Mouse (Mus musculus) kidney, postnatal 0 days (tissue): ENCODE results near the gene Nrxn3. TPM values are rescaled to one million over a fixed set of nuclear protein-coding genes. Genes with fewer than 3 reads are reported as not detected.

Experiments
- ATAC-seq: fragments of 200-750 bp; cut with Nextera tagmentation; replicated peaks from 2 replicates; pipeline ENCODE4 v1.8.0; 2017; ENCODE audit warnings: low read depth, moderate number of reproducible peaks, moderate TSS enrichment, moderate library complexity; ENCODE audit not compliant: low FRiP score
- DNase-seq: peaks from one replicate; pipeline ENCODE4 v3.0.0-alpha.2; 2016; ENCODE audit warnings: low spot score
- H3K27ac ChIP-seq: fragments of 300-500 bp; sonication (generic); 2 replicates; pipeline ENCODE4 v1.5.1; 2014; ENCODE audit warnings: mild to moderate bottlenecking
- H3K27me3 ChIP-seq: fragments of 300-500 bp; sonication (generic); 2 replicates; pipeline ENCODE4 v1.6.1; 2014; ENCODE audit warnings: low read length, mixed read lengths; ENCODE audit not compliant: insufficient read depth
- H3K36me3 ChIP-seq: fragments of 300-500 bp; sonication (generic); 2 replicates; pipeline ENCODE4 v1.6.1; 2014; ENCODE audit warnings: low read length, mixed read lengths; ENCODE audit not compliant: insufficient read depth
- H3K4me1 ChIP-seq: fragments of 300-500 bp; sonication (generic); replicated peaks from 2 replicates; pipeline ENCODE4 v1.6.1; 2014; ENCODE audit warnings: antibody characterized with exemption, low read length, mixed read lengths; ENCODE audit not compliant: insufficient read depth
- H3K4me2 ChIP-seq: fragments of 300-500 bp; sonication (generic); 2 replicates; pipeline ENCODE4 v1.6.1; 2014; ENCODE audit warnings: mild to moderate bottlenecking, low read length, moderate library complexity, mixed read lengths
- H3K4me3 ChIP-seq: fragments of 300-500 bp; sonication (generic); replicated peaks from 2 replicates; pipeline ENCODE4 v1.5.1; 2014; ENCODE audit warnings: low read depth, low read length
- H3K9ac ChIP-seq: fragments of 300-500 bp; sonication (generic); 2 replicates; pipeline ENCODE4 v1.6.1; 2014; ENCODE audit warnings: low read depth, low read length
- H3K9me3 ChIP-seq: fragments of 300-500 bp; sonication (generic); replicated peaks from 2 replicates; pipeline ENCODE4 v1.6.1; 2016; ENCODE audit warnings: low read length, inconsistent platforms, mixed read lengths
- CTCF ChIP-seq: IDR thresholded peaks from 2 replicates; pipeline ENCODE4 v1.5.1; 2016; ENCODE audit warnings: antibody characterized with exemption, low read depth, mild to moderate bottlenecking, moderate library complexity
- WGBS: fragments of 180-500 bp; shearing (Covaris S2); extraction: QIAGEN DNeasy Blood & Tissue Kit; methylation state at CpG from one replicate; pipeline ENCODE4 v1.1.7; 2014; 5-methylcytosine and 5-hydroxymethylcytosine counted together
- polyA plus RNA-seq: library from polyadenylated mRNA; unstranded; fragments of >200 nt; fragmentation: Nextera tagmentation; extraction: Ambion mirVana; gene quantifications from 2 replicates; pipeline ENCODE4 v1.2.1, GENCODE M21; 2015

The Nrxn3 gene
- polyA plus RNA-seq, 1 experiment from 2014 or later: 3.0 TPM

GRCm38 (mm10) chr12:89436519-89436918 is 713.8 kb downstream of the Nrxn3 start:
- peak; percentile 16 for DNase-seq
- Histone ChIP-seq H3K36me3 (no peaks in the 10 kb centered on the region), H3K27ac (no peak overlapping the region), H3K9me3 (no peaks in the 10 kb centered on the region), H3K4me1 (no peaks in the 10 kb centered on the region), H3K4me3 (no peak overlapping the region), H3K4me2 (no peak overlapping the region), H3K9ac (no peak overlapping the region), H3K27me3 (no peaks in the 10 kb centered on the region)
- ATAC-seq: no peak
- TF ChIP-seq CTCF: no peak

- 60% methylated on average over 2 of the region's 2 CpGs for WGBS
- Histone ChIP-seq H3K27me3 (no peaks in the 10 kb centered on the region), H3K9ac (no peak overlapping the region), H3K36me3 (no peaks in the 10 kb centered on the region), H3K27ac (no peak overlapping the region), H3K4me3 (no peak overlapping the region), H3K4me2 (no peak overlapping the region), H3K9me3 (no peaks in the 10 kb centered on the region), H3K4me1 (no peaks in the 10 kb centered on the region)
- DNase-seq: no peak
- ATAC-seq: no peak
- no peak for TF ChIP-seq CTCF
These were observed 719.8 kb downstream of the Nrxn3 start for GRCm38 (mm10) chr12:89442323-89443038.

GRCm38 (mm10) chr12:89450667-89451298 is 728.1 kb downstream of the Nrxn3 start:
- Histone ChIP-seq H3K36me3 (no peaks in the 10 kb centered on the region), H3K27ac (no peak overlapping the region), H3K9ac (no peak overlapping the region), H3K27me3 (no peaks in the 10 kb centered on the region), H3K4me3 (no peak overlapping the region), H3K4me2 (no peak overlapping the region), H3K9me3 (no peaks in the 10 kb centered on the region), H3K4me1 (no peaks in the 10 kb centered on the region)
- DNase-seq (peak; percentile 73), ATAC-seq (no peak)
- peak; percentile 76 for TF ChIP-seq CTCF
- 2% methylated on average over 2 of the region's 2 CpGs for WGBS

GRCm38 (mm10) chr12:89470226-89470625 is 747.5 kb downstream of the Nrxn3 start:
- Histone ChIP-seq H3K36me3 (no peaks in the 10 kb centered on the region), H3K4me3 (no peak overlapping the region), H3K4me1 (no peaks in the 10 kb centered on the region), H3K27ac (no peak overlapping the region), H3K4me2 (no peak overlapping the region), H3K9ac (no peak overlapping the region), H3K9me3 (no peaks in the 10 kb centered on the region), H3K27me3 (no peaks in the 10 kb centered on the region)
- WGBS: 71% methylated on average over 2 of the region's 2 CpGs
- no peak for DNase-seq
- no peak for ATAC-seq
- no peak for TF ChIP-seq CTCF

- WGBS: 49% methylated on average over 2 of the region's 2 CpGs
- TF ChIP-seq CTCF: no peak
- DNase-seq (no peak), ATAC-seq (no peak)
- no peak overlapping the region for H3K27ac ChIP-seq
- no peak overlapping the region for H3K4me2 ChIP-seq
- no peak overlapping the region for H3K9ac ChIP-seq
- H3K4me1 ChIP-seq: no peaks in the 10 kb centered on the region
- H3K27me3 ChIP-seq: no peaks in the 10 kb centered on the region
- no peaks in the 10 kb centered on the region for H3K36me3 ChIP-seq
- H3K9me3 ChIP-seq: no peaks in the 10 kb centered on the region
- H3K4me3 ChIP-seq: no peak overlapping the region
These were observed 748.6 kb downstream of the Nrxn3 start for GRCm38 (mm10) chr12:89471289-89471688.

GRCm38 (mm10) chr12:89471874-89472273 is 749.2 kb downstream of the Nrxn3 start:
- no peaks in the 10 kb centered on the region for H3K9me3 ChIP-seq
- no peak for TF ChIP-seq CTCF
- WGBS: 49% methylated on average over 4 of the region's 4 CpGs
- no peak overlapping the region for H3K4me2 ChIP-seq
- no peaks in the 10 kb centered on the region for H3K36me3 ChIP-seq
- no peaks in the 10 kb centered on the region for H3K4me1 ChIP-seq
- H3K4me3 ChIP-seq: no peak overlapping the region
- DNase-seq (no peak), ATAC-seq (no peak)
- no peak overlapping the region for H3K9ac ChIP-seq
- no peak overlapping the region for H3K27ac ChIP-seq
- no peaks in the 10 kb centered on the region for H3K27me3 ChIP-seq
